Mouse (Mus musculus) neutrophil, adult 5-6 weeks (primary cell): Measurements from ENCODE around the gene Jade1. TPM values are rescaled to one million over a fixed set of nuclear protein-coding genes. Genes with fewer than 3 reads are reported as not detected.

ENCODE experiments used
- ATAC-seq: fragments of 151-379, 151-347 bp; 2 replicates; pipeline ENCODE4 v1.8.0; 2017; ENCODE audit warnings: mild to moderate bottlenecking, moderate TSS enrichment; ENCODE audit not compliant: insufficient number of reproducible peaks, poor library complexity, low FRiP score, severe bottlenecking; ENCODE audit errors: extremely low read depth
- total RNA-seq: library from RNA; stranded (forward); fragments of 200-1000 nt; gene quantifications from 2 replicates; pipeline ENCODE4 v1.2.3, GENCODE M21; 2017

Jade1 gene
- total RNA-seq, 1 experiment from 2014 or later: 30.3 TPM

DNA sequence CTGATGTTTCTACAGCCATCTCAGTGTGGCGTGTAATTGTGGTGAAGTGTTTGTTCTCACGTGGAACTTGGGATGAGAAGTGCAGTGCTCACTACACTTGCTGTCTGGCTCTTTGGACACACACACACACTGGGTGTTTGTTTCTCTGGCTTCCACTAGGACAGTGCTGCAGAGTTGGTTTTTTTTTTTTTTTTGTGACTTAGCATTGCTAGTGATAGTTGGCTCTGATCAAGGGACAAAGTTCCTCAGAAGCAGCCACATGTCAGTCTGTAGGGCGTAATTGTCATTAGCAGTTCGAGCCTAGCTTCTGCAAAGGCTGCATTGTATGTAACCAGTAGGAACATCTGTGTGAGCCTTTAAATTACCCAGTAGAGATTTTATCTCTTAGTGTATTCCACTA is 16.6 kb downstream of the Jade1 start:
- ATAC-seq: no peak

GRCm38 (mm10) chr3:41572968-41573367 is 17.4 kb downstream of the Jade1 start:
- ATAC-seq: no peak

DNA sequence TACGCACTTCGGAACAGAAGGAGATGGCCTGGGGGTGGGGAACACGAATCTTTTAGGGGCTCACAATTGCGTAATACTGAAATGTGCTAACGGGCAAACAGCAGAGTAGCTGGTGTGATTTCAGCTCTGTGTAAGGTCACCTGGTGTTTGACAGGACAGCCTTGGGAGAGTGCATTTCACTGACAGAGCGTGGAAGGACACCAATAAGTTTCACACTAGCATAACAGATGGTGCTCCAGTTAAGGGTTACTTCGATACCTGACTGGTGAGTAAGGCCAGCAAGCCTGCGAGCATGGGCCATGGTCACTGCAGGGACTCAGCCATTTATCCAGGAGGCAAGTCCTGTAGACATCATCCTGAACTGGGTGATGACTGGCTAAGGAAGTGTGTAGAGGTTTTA is 18.7 kb downstream of the Jade1 start:
- no peak for ATAC-seq

DNA sequence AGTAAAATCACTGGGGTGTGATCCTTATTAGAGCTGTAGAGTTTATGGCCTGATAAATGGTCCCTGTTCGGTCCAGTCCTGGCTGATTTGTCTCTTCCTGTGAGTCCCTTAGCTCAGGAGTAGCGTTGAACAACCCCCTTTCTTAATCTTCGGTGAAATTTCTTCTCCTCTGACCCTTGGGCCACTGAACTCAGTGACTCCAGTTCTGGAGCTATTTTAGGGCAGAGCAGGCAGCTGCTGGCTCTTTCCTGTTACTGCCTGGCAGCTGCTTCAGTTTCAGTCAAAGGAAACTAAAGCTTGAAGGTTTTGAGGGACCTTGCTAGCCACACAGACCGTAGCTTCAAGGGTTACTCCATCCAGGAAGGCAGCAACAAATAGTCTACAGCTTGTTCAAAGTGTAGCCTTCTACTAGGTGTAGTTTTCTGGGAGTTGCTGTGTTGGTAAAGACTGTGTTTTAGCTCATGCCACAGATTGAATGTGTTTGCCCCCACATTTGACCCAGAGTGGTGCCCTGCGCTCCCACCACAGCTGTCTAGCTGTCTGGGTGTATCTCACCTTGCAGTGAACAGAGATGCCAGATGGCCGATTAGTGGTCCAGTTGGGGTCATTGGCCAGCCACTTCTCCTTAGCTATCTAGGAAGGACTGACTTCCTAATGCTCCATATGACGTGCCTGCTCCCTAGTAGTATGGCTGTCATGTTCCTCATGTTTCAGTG is 19.3 kb downstream of the Jade1 start:
- no peak for ATAC-seq

DNA sequence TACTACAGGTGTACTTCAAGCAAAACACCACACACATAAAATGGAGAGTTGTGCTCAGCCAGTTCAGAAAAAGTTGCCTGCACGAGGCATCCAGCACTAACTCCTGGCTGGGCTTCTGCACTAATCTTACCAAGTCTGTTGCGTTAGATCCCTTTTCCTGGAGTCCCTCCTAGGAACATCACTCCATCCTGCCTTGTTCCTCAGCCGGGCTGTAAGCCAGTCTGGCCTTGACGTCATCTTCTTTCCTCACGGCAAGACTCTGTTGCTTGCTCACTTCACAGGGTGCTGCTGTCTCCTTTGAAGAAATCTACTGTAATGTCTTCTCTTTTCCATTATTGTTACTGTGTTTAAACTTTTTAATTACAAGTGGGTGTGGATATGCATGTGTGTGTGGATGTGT is 20.4 kb downstream of the Jade1 start:
- ATAC-seq: no peak

DNA sequence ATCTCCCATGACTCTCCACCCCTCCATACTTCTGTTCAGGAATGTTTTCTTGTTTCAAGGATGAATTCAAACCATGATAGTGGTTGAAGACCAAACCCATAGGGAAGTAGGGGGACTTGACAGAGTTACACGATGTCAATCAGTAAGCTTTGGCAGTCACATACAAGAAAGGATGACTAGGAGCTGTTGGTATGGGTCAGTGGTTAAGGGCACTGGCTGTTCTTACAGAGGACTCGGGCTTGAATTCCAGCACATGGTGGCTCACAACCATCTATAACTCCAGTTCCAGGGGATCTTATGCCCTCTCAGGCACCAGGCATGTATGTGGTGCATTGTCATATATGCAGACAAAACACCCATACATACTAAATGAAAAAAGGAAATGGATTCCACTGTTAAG is 21.7 kb downstream of the Jade1 start:
- ATAC-seq: no peak

- ATAC-seq: peak; percentile 40; the same call in 1 of the 2 replicates
Measured at GRCm38 (mm10) chr3:41579873-41580272, 24.3 kb downstream of the Jade1 start.

DNA sequence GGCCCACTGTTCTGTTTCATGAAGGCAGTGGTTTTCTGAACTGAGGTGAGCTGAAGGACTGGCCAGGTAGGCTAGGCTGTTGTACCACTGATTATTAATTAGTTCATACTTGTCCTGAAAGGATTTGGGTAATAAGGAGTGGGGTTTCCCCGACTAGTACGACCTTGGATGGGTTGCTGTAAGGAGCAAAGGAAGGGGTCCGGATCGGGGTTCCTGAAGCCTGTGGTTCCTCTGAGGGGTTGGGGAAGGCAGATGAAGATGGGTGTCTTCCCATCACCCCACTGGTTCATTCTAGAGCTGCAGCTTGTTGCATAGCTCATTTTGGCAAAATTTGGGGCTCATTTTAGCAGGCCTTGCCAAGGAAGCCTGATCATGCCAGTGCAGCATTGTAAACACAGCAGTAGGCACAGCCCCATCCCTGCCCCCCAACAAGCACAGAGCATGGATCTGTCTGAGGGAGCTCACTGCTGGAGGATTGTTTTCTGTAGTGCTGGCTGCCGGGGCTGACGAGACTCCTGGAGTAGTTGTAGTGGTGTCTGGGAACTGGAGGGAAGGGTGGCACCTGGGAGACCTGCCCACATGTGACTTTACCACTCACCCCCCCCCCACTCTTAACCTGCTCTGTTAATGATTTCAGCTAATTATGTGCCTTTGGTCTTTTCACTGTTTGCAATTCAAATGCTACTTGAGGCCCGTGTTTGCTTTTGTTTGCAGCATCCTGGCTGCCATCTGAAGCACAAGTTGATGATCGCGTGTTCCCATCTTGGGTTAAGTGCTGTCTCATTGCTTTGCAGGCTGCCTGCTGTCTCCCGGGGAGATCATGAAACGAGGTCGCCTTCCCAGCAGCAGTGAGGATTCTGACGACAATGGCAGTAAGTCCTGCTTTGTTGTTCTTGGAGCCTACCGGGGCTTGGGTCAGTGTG is 25.1 kb downstream of the Jade1 start:
- ATAC-seq: no peak

GRCm38 (mm10) chr3:41581436-41581835 is 25.9 kb downstream of the Jade1 start:
- no peak for ATAC-seq

- no peak for ATAC-seq
Measured at GRCm38 (mm10) chr3:41582256-41582655, 26.7 kb downstream of the Jade1 start.

GRCm38 (mm10) chr3:41583092-41583491 is 27.6 kb downstream of the Jade1 start:
- no peak for ATAC-seq

GRCm38 (mm10) chr3:41583621-41584020 is 28.1 kb downstream of the Jade1 start:
- no peak for ATAC-seq

GRCm38 (mm10) chr3:41585548-41585947 is 30.0 kb downstream of the Jade1 start:
- ATAC-seq: no peak

GRCm38 (mm10) chr3:41586330-41586729 is 30.8 kb downstream of the Jade1 start:
- ATAC-seq: no peak

DNA sequence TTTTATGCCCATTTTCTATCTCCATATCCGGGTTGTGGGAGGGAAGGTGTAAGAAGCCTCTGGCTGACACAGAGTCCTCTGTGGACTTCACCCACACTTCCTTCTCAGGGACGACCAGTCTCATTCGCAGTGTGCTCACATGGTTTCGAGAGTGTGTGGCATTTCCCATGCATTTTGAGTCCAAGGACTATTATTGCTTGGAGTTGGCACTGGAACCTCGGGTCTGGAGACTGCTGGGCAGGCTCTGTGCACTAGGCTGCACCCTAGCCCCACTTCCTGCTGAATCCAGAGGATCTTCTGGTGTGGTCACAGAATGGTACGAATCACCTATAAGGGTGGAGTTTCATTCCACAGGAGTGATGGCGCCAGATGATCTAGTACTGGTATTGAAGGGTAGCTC is 31.4 kb downstream of the Jade1 start:
- ATAC-seq: no peak

- ATAC-seq: no peak
Measured at GRCm38 (mm10) chr3:41587588-41587987, 32.1 kb downstream of the Jade1 start.

DNA sequence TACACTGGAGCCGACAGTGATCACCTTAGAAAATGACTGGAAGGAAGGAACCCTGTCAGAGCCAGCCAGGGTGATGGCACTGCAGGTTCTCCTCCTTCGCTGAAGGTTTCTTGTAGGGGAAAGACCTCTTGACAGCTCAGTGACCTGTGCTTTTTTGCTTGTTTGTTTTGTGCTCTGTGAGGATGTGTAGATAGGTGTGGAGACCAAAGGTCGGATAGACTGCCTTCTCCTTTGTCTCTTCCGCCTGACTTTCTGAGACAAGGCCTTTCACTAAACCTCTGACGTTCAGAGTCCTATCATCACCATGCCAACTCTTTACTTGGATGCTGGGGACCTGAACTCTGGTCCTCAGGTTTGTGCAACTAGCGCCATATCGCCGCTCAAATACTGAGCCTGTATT is 33.0 kb downstream of the Jade1 start:
- no peak for ATAC-seq

GRCm38 (mm10) chr3:41589246-41589914 is 33.8 kb downstream of the Jade1 start:
- ATAC-seq: no peak

DNA sequence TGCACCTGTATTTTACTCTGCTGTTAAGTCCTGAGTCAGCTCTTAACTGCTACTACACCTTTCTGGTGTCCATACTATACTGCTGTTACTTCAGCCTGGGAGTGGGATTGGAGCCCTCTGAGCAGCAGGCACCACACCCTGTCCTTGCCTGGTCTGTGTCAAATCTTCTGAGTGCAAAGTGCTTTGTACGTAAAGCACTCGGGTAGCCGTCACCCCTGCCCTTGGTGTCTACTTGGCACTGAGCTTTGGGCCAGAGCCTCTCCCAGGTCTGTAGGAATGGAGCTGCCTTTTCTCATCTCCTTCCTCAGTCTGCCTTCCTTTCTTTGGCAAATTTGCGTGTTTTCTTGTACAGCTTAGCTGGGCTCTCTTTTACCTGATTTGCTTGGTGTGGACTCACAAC is 34.5 kb downstream of the Jade1 start:
- no peak for ATAC-seq
